Mouse (Mus musculus): Measurements from ENCODE around the gene Ggta1. TPM values are rescaled to one million over a fixed set of nuclear protein-coding genes. Genes with fewer than 3 reads are reported as not detected.

Gene Ggta1
- polyA plus RNA-seq, 1 experiment, result 3.5 TPM

- Histone ChIP-seq H3K27me3 (ENCODE audit: control insufficient read depth, insufficient read depth, low read length) (no peaks in the 10 kb centered on the region), H3K4me1 (ENCODE audit: control insufficient read depth, insufficient read depth, insufficient read length, low read length) (no peaks in the 10 kb centered on the region; the same call in 1 of the 2 replicates), H3K4me3 (ENCODE audit: low read depth, low read length) (no peak overlapping the region), H3K27ac (ENCODE audit: insufficient read depth, low read depth, low read length) (no peak overlapping the region), H3K36me3 (ENCODE audit: control insufficient read depth, insufficient read depth, low read length) (no peaks in the 10 kb centered on the region; the same call in 1 of the 2 replicates)
- no peak for TF ChIP-seq CTCF (IDR thresholded peaks at IDR 0.05; ENCODE audit: extremely low read depth, insufficient read length, insufficient replicate concordance, low read depth, low read length)
- TF ChIP-seq POLR2A (IDR thresholded peaks at IDR 0.05; ENCODE audit: low read depth, low read length), result no peak
- 68% methylated on average over 7 of the region's 7 CpGs for WGBS
Observed at GRCm38 (mm10) chr2:35407878-35408277, 55.2 kb downstream of the Ggta1 start.

GRCm38 (mm10) chr2:35407266-35407665 lies 55.8 kb downstream of the Ggta1 start:
- no peaks in the 10 kb centered on the region for H3K4me1 ChIP-seq (ENCODE audit: control insufficient read depth, insufficient read depth, insufficient read length, low read length)
- H3K36me3 ChIP-seq (ENCODE audit: control insufficient read depth, insufficient read depth, low read length), result no peaks in the 10 kb centered on the region; the same call in 1 of the 2 replicates
- H3K4me3 ChIP-seq (ENCODE audit: low read depth, low read length), result no peak overlapping the region
- WGBS, result 54% methylated on average over 6 of the region's 6 CpGs
- H3K27me3 ChIP-seq (ENCODE audit: control insufficient read depth, insufficient read depth, low read length), result no peaks in the 10 kb centered on the region
- TF ChIP-seq POLR2A (IDR thresholded peaks at IDR 0.05; ENCODE audit: low read depth, low read length), result no peak
- TF ChIP-seq CTCF (IDR thresholded peaks at IDR 0.05; ENCODE audit: extremely low read depth, insufficient read length, insufficient replicate concordance, low read depth, low read length), result no peak
- H3K27ac ChIP-seq (ENCODE audit: insufficient read depth, low read depth, low read length), result no peak overlapping the region

- Histone ChIP-seq H3K27ac (ENCODE audit: insufficient read depth, low read depth, low read length) (no peak overlapping the region), H3K27me3 (ENCODE audit: control insufficient read depth, insufficient read depth, low read length) (no peaks in the 10 kb centered on the region), H3K4me1 (ENCODE audit: control insufficient read depth, insufficient read depth, insufficient read length, low read length) (no peaks in the 10 kb centered on the region), H3K36me3 (ENCODE audit: control insufficient read depth, insufficient read depth, low read length) (no peaks in the 10 kb centered on the region; the same call in 1 of the 2 replicates), H3K4me3 (ENCODE audit: low read depth, low read length) (no peak overlapping the region)
- WGBS, result 24% methylated on average over 1 of the region's 1 CpGs
- TF ChIP-seq CTCF (IDR thresholded peaks at IDR 0.05; ENCODE audit: extremely low read depth, insufficient read length, insufficient replicate concordance, low read depth, low read length) (no peak), POLR2A (IDR thresholded peaks at IDR 0.05; ENCODE audit: low read depth, low read length) (no peak)
Observed at GRCm38 (mm10) chr2:35406611-35407010, 56.4 kb downstream of the Ggta1 start.

GRCm38 (mm10) chr2:35402391-35402790 lies 60.6 kb downstream of the Ggta1 start:
- H3K27me3 ChIP-seq (ENCODE audit: control insufficient read depth, insufficient read depth, low read length), result no peaks in the 10 kb centered on the region
- 88% methylated on average over 16 of the region's 16 CpGs for WGBS
- no peak overlapping the region for H3K27ac ChIP-seq (ENCODE audit: insufficient read depth, low read depth, low read length)
- H3K4me3 ChIP-seq (ENCODE audit: low read depth, low read length), result no peak overlapping the region
- no peaks in the 10 kb centered on the region for H3K4me1 ChIP-seq (ENCODE audit: control insufficient read depth, insufficient read depth, insufficient read length, low read length)
- no peak for TF ChIP-seq POLR2A (IDR thresholded peaks at IDR 0.05; ENCODE audit: low read depth, low read length)
- TF ChIP-seq CTCF (IDR thresholded peaks at IDR 0.05; ENCODE audit: extremely low read depth, insufficient read length, insufficient replicate concordance, low read depth, low read length), result no peak
- no peaks in the 10 kb centered on the region; the same call in 1 of the 2 replicates for H3K36me3 ChIP-seq (ENCODE audit: control insufficient read depth, insufficient read depth, low read length)

- TF ChIP-seq POLR2A (IDR thresholded peaks at IDR 0.05; ENCODE audit: low read depth, low read length) (no peak), CTCF (IDR thresholded peaks at IDR 0.05; ENCODE audit: extremely low read depth, insufficient read length, insufficient replicate concordance, low read depth, low read length) (no peak)
- WGBS, result 84% methylated on average over 7 of the region's 7 CpGs
- Histone ChIP-seq H3K27me3 (ENCODE audit: control insufficient read depth, insufficient read depth, low read length) (no peaks in the 10 kb centered on the region), H3K27ac (ENCODE audit: insufficient read depth, low read depth, low read length) (no peak overlapping the region), H3K4me1 (ENCODE audit: control insufficient read depth, insufficient read depth, insufficient read length, low read length) (no peaks in the 10 kb centered on the region), H3K4me3 (ENCODE audit: low read depth, low read length) (no peak overlapping the region), H3K36me3 (ENCODE audit: control insufficient read depth, insufficient read depth, low read length) (no peaks in the 10 kb centered on the region)
Observed at GRCm38 (mm10) chr2:35400739-35401138, 62.3 kb downstream of the Ggta1 start.

GRCm38 (mm10) chr2:35398184-35398828 lies 64.7 kb downstream of the Ggta1 start:
- no peak overlapping the region for H3K27ac ChIP-seq (ENCODE audit: insufficient read depth, low read depth, low read length)
- H3K4me3 ChIP-seq (ENCODE audit: low read depth, low read length), result no peak overlapping the region
- TF ChIP-seq CTCF (IDR thresholded peaks at IDR 0.05; ENCODE audit: extremely low read depth, insufficient read length, insufficient replicate concordance, low read depth, low read length) (no peak), POLR2A (IDR thresholded peaks at IDR 0.05; ENCODE audit: low read depth, low read length) (no peak)
- no peaks in the 10 kb centered on the region for H3K36me3 ChIP-seq (ENCODE audit: control insufficient read depth, insufficient read depth, low read length)
- no peaks in the 10 kb centered on the region for H3K27me3 ChIP-seq (ENCODE audit: control insufficient read depth, insufficient read depth, low read length)
- H3K4me1 ChIP-seq (ENCODE audit: control insufficient read depth, insufficient read depth, insufficient read length, low read length), result no peaks in the 10 kb centered on the region
- 65% methylated on average over 6 of the region's 6 CpGs for WGBS

GRCm38 (mm10) chr2:35397590-35398173 lies 65.3 kb downstream of the Ggta1 start:
- WGBS, result 36% methylated on average over 11 of the region's 11 CpGs
- H3K27me3 ChIP-seq (ENCODE audit: control insufficient read depth, insufficient read depth, low read length), result no peaks in the 10 kb centered on the region
- no peaks in the 10 kb centered on the region for H3K4me1 ChIP-seq (ENCODE audit: control insufficient read depth, insufficient read depth, insufficient read length, low read length)
- TF ChIP-seq POLR2A (IDR thresholded peaks at IDR 0.05; ENCODE audit: low read depth, low read length) (no peak), CTCF (IDR thresholded peaks at IDR 0.05; ENCODE audit: extremely low read depth, insufficient read length, insufficient replicate concordance, low read depth, low read length) (0 out of 2 replicates have a peak, but pooled peaks have one; percentile 3)
- H3K4me3 ChIP-seq (ENCODE audit: low read depth, low read length), result no peak overlapping the region
- no peaks in the 10 kb centered on the region for H3K36me3 ChIP-seq (ENCODE audit: control insufficient read depth, insufficient read depth, low read length)
- no peak overlapping the region for H3K27ac ChIP-seq (ENCODE audit: insufficient read depth, low read depth, low read length)

Data from small intestine, adult 2 months (tissue).